Mouse (Mus musculus) cerebellum, adult 9-11 months (tissue): ENCODE results near the gene Frmd5.
"Not testable (repeated sequence)": the region's sequence is repeated elsewhere in the genome, so short reads cannot be mapped to it uniquely, and the experiment has no call there.

Experiments
- DNase-seq: peaks from one replicate; pipeline ENCODE4 v3.0.0; 2022

Frmd5 gene

GRCm38 (mm10) chr2:121565911-121566310 lies 241.0 kb downstream of the Frmd5 start:
- DNase-seq: no peak

GRCm38 (mm10) chr2:121563117-121563516 lies 243.8 kb downstream of the Frmd5 start:
- DNase-seq: no peak

GRCm38 (mm10) chr2:121551271-121551670 lies 255.6 kb downstream of the Frmd5 start:
- DNase-seq: peak; percentile 16

- no peak for DNase-seq
Measured at GRCm38 (mm10) chr2:121549630-121550029, 257.3 kb downstream of the Frmd5 start.

GRCm38 (mm10) chr2:121544829-121545228 lies 262.1 kb downstream of the Frmd5 start:
- DNase-seq: no peak

- no peak for DNase-seq
Measured at GRCm38 (mm10) chr2:121525056-121525455, 281.8 kb downstream of the Frmd5 start.

- not testable (repeated sequence) for DNase-seq
Measured at GRCm38 (mm10) chr2:121522830-121523229, 284.1 kb downstream of the Frmd5 start.

- DNase-seq: no peak
Measured at GRCm38 (mm10) chr2:121522006-121522405, 284.9 kb downstream of the Frmd5 start.

- not testable (repeated sequence) for DNase-seq
Measured at GRCm38 (mm10) chr2:121518711-121519110, 288.2 kb downstream of the Frmd5 start.

GRCm38 (mm10) chr2:121518106-121518505 lies 288.8 kb downstream of the Frmd5 start:
- no peak for DNase-seq

GRCm38 (mm10) chr2:121514211-121514610 lies 292.7 kb downstream of the Frmd5 start:
- DNase-seq: no peak

- not testable (repeated sequence) for DNase-seq
Measured at GRCm38 (mm10) chr2:121512991-121513765, 293.7 kb downstream of the Frmd5 start.

GRCm38 (mm10) chr2:121511401-121511800 lies 295.5 kb downstream of the Frmd5 start:
- DNase-seq: no peak

- DNase-seq: peak; percentile 38
Measured at GRCm38 (mm10) chr2:121509584-121509983, 297.3 kb downstream of the Frmd5 start.

- DNase-seq: no peak
Measured at GRCm38 (mm10) chr2:121507951-121508330, 298.9 kb downstream of the Frmd5 start.

GRCm38 (mm10) chr2:121507173-121507950 lies 299.5 kb downstream of the Frmd5 start:
- DNase-seq: no peak

GRCm38 (mm10) chr2:121505942-121506882 lies 300.7 kb downstream of the Frmd5 start, which contains the start of the genes Mfap1a and Wdr76:
Gene Mfap1a, minus strand, starts transcription at chr2:121506665.
Gene Wdr76, plus strand, starts transcription at chr2:121506723.
- DNase-seq: peak; percentile 85

GRCm38 (mm10) chr2:121501550-121501949 lies 305.3 kb downstream of the Frmd5 start:
- DNase-seq: not testable (repeated sequence)
